Mouse (Mus musculus): ENCODE measurements at regions not wholly inside any gene's neighbourhood (a gene's known extent, or its start where the extent isn't known, plus 50 kb on each side); places are given as distances from the start of the nearest gene placed in this dataset.

DNA sequence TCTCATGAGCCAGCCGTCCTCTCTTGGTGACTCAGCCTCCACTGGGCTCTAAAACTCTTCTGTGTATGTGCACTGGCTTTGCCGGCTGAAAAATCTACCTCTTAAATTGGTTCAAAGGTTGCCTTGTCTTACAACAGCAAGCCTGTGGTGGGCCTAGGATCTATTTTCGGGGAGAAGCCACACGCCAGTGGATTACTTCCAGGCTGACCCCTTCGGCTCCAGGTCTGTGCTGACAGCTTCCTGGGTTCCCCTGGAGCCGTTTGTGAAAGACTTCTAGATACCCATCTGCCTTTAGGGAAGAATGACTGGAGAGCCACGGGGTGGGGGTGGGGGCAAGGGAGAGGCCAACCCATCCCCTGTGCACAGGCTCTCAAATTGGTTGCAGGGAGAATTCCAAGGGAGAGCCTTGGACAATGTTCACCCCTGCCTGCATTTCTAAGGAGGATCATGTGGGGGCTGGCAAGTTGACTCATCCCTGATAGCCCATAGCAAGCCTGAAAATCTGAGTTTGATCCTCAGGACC, 90.3 kb downstream of the Smim20 start:
- no peak for DNase-seq (ENCODE audit: low spot score)
- 66% methylated on average over 7 of the region's 7 CpGs for WGBS

DNA sequence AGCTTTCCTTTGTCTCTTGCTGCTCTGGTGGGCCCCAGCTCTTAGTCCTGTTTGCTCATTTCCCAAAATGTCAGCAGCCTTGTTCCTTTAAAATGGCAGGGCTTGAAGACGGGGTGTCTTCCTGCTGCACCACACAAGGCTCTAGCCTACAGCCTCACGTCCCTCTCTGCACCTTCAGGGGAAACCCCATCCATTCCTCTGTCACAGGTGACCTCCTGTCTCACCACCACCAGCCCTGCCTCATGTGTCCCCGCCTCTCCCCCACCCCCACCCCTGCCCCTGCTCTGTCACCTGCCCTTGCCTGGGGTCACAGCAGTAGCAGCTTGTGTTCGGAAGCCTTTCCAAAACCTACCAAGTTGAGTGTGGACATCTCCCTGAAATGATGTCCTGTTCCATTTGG, 91.3 kb downstream of the Smim20 start:
- H3K4me2 ChIP-seq: no peak overlapping the region
- no peak overlapping the region for H3K4me3 ChIP-seq (ENCODE audit: low read depth, low read length)
- no peaks in the 10 kb centered on the region for H3K4me1 ChIP-seq (replicated peaks; ENCODE audit: control insufficient read depth, insufficient read depth, low read length)
- H3K27ac ChIP-seq (ENCODE audit: low read depth, low read length): no peak overlapping the region
- H3K9ac ChIP-seq (ENCODE audit: low read depth, low read length): no peak overlapping the region
- 54% methylated on average over 4 of the region's 4 CpGs for WGBS
- H3K9me3 ChIP-seq (ENCODE audit: control insufficient read depth, low read length): no peaks in the 10 kb centered on the region
- no peaks in the 10 kb centered on the region for H3K27me3 ChIP-seq (replicated peaks; ENCODE audit: control insufficient read depth, insufficient read depth, low read length)
- H3K36me3 ChIP-seq (ENCODE audit: control insufficient read depth, insufficient read depth, low read length): no peaks in the 10 kb centered on the region
- DNase-seq (ENCODE audit: low spot score): no peak
- ATAC-seq (replicated peaks; ENCODE audit: low FRiP score): no peak

More for the DNA sequence above, 90.3 kb downstream of the Smim20 start:
- no peaks in the 10 kb centered on the region for H3K27me3 ChIP-seq (replicated peaks; ENCODE audit: control insufficient read depth, insufficient read depth, low read length)
- H3K9me3 ChIP-seq (ENCODE audit: control insufficient read depth, low read length): no peaks in the 10 kb centered on the region
- H3K4me2 ChIP-seq: no peak overlapping the region
- no peak overlapping the region for H3K27ac ChIP-seq (ENCODE audit: low read depth, low read length)
- no peaks in the 10 kb centered on the region for H3K36me3 ChIP-seq (ENCODE audit: control insufficient read depth, insufficient read depth, low read length)
- H3K9ac ChIP-seq (ENCODE audit: low read depth, low read length): no peak overlapping the region
- no peak overlapping the region for H3K4me3 ChIP-seq (ENCODE audit: low read depth, low read length)
- no peaks in the 10 kb centered on the region for H3K4me1 ChIP-seq (replicated peaks; ENCODE audit: control insufficient read depth, insufficient read depth, low read length)
- ATAC-seq (replicated peaks; ENCODE audit: low FRiP score): no peak

DNA sequence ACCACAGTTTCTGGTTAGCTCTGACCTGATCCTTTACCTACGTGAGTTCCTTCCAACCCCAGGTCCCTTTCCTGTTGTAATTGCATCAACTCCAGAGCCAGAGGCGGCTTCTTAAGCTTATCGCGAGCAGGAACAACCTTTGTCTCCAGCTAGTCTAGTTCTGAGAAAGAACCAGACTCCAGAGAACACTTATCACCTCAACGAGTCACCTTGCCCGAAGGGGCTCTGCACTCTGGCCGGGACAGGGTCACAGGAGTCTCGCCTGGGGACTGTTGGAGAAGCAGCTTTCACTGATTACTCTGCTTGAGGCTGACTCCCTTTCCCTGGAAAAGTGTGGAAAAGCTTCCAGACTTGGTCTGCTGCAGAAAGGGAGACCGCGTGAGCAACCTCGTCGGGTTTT, 93.0 kb downstream of the Smim20 start:
- H3K4me3 ChIP-seq (ENCODE audit: low read depth, low read length): no peak overlapping the region
- ATAC-seq (replicated peaks; ENCODE audit: low FRiP score) (no peak), DNase-seq (ENCODE audit: low spot score) (no peak)
- H3K4me2 ChIP-seq: no peak overlapping the region
- H3K9ac ChIP-seq (ENCODE audit: low read depth, low read length): no peak overlapping the region
- 80% methylated on average over 12 of the region's 12 CpGs for WGBS
- H3K9me3 ChIP-seq (ENCODE audit: control insufficient read depth, low read length): no peaks in the 10 kb centered on the region
- no peak overlapping the region for H3K27ac ChIP-seq (ENCODE audit: low read depth, low read length)
- H3K36me3 ChIP-seq (ENCODE audit: control insufficient read depth, insufficient read depth, low read length): no peaks in the 10 kb centered on the region
- H3K27me3 ChIP-seq (replicated peaks; ENCODE audit: control insufficient read depth, insufficient read depth, low read length): no peaks in the 10 kb centered on the region
- H3K4me1 ChIP-seq (replicated peaks; ENCODE audit: control insufficient read depth, insufficient read depth, low read length): no peaks in the 10 kb centered on the region

DNA sequence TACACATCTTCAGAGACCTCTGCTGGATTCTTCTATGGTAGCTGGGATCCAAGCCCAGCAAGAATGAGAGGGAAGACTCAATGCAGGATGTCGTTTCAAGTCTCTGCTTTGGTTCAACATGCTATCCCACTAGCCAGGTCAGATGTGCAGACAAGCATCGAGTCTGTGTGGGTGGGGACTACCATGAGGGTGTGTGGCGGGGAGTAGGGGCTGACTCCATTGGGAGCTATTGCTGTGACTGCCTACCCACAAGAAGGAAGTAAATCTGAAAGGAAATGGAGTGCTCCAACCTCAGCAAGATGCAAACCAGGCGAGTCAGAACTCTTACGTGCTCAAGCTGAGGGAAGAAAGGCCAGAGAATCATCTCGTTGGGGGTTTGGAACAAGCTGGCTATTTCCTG, 94.4 kb downstream of the Smim20 start:
- no peak overlapping the region for H3K27ac ChIP-seq (ENCODE audit: low read depth, low read length)
- no peaks in the 10 kb centered on the region for H3K36me3 ChIP-seq (ENCODE audit: control insufficient read depth, insufficient read depth, low read length)
- no peak for DNase-seq (ENCODE audit: low spot score)
- H3K9me3 ChIP-seq (ENCODE audit: control insufficient read depth, low read length): no peaks in the 10 kb centered on the region
- ATAC-seq (replicated peaks; ENCODE audit: low FRiP score): no peak
- 59% methylated on average over 6 of the region's 6 CpGs for WGBS
- no peak overlapping the region for H3K4me2 ChIP-seq
- H3K4me1 ChIP-seq (replicated peaks; ENCODE audit: control insufficient read depth, insufficient read depth, low read length): no peaks in the 10 kb centered on the region
- H3K27me3 ChIP-seq (replicated peaks; ENCODE audit: control insufficient read depth, insufficient read depth, low read length): no peaks in the 10 kb centered on the region
- H3K9ac ChIP-seq (ENCODE audit: low read depth, low read length): no peak overlapping the region
- no peak overlapping the region for H3K4me3 ChIP-seq (ENCODE audit: low read depth, low read length)

DNA sequence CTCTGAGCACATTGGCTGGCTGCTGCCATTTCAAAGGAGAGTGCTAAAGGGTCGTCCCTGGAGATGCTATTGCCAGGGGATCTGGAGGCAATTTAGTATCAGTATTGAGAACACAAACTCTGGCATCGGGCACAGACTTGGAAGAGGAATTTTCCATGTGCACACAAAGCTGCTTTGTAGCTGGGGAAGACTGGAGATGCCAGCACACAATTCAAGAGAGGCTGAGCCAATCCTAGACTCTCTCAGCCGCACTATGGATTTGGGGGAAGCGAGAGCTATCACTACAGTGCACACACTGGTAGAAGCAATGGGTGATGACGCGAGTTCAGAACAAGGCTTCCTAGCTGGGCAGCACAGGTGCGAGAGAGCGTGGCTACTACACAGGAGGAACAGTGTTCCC, 97.0 kb downstream of the Smim20 start:
- H3K27me3 ChIP-seq (replicated peaks; ENCODE audit: control insufficient read depth, insufficient read depth, low read length): no peaks in the 10 kb centered on the region
- DNase-seq (ENCODE audit: low spot score) (no peak), ATAC-seq (replicated peaks; ENCODE audit: low FRiP score) (no peak)
- H3K4me3 ChIP-seq (ENCODE audit: low read depth, low read length): no peak overlapping the region
- WGBS: 79% methylated on average over 8 of the region's 8 CpGs
- H3K9me3 ChIP-seq (ENCODE audit: control insufficient read depth, low read length): no peaks in the 10 kb centered on the region
- H3K36me3 ChIP-seq (ENCODE audit: control insufficient read depth, insufficient read depth, low read length): no peaks in the 10 kb centered on the region
- no peak overlapping the region for H3K4me2 ChIP-seq
- no peaks in the 10 kb centered on the region for H3K4me1 ChIP-seq (replicated peaks; ENCODE audit: control insufficient read depth, insufficient read depth, low read length)
- no peak overlapping the region for H3K9ac ChIP-seq (ENCODE audit: low read depth, low read length)
- H3K27ac ChIP-seq (ENCODE audit: low read depth, low read length): no peak overlapping the region

DNA sequence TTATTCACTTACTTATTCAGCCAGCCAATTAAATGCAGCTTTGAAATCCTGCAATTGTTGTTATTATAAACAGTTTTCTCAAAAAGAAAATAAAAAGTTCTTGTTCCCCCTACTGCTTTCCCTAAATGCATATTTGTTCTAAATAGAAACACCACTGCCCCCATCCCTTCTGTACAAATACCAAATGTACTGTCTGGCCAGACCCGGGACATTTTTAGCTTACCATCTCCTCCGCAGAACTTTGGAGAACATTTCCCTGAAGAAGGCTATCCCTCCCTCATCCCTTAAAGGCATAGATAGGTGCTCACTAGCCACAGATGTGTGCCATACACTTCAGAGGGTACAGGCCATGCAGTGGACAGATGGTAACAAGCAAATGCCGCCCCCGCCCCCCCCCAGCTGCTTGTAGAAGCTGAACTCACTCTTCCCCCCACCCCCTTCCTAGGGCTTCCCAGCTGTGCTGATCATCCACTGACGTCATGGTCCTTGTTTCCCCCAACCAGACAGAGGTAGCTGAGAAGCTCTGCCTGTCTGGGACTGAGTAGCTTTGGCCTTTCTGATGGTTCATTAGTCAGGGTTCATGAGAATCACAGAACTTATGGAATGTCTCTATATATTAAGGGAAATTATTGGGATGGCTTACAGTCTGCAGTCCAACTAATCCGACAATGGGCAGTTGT, 98.9 kb upstream of the Rbpj start:
- 84% methylated on average over 6 of the region's 6 CpGs for WGBS
- Histone ChIP-seq H3K4me1 (replicated peaks; ENCODE audit: control insufficient read depth, insufficient read depth, low read length) (no peaks in the 10 kb centered on the region), H3K4me2 (no peak overlapping the region), H3K27ac (ENCODE audit: low read depth, low read length) (no peak overlapping the region), H3K36me3 (ENCODE audit: control insufficient read depth, insufficient read depth, low read length) (no peaks in the 10 kb centered on the region), H3K4me3 (ENCODE audit: low read depth, low read length) (no peak overlapping the region), H3K27me3 (replicated peaks; ENCODE audit: control insufficient read depth, insufficient read depth, low read length) (no peaks in the 10 kb centered on the region), H3K9ac (ENCODE audit: low read depth, low read length) (no peak overlapping the region), H3K9me3 (ENCODE audit: control insufficient read depth, low read length) (no peaks in the 10 kb centered on the region)
- ATAC-seq (replicated peaks; ENCODE audit: low FRiP score): no peak
- DNase-seq (ENCODE audit: low spot score): no peak

DNA sequence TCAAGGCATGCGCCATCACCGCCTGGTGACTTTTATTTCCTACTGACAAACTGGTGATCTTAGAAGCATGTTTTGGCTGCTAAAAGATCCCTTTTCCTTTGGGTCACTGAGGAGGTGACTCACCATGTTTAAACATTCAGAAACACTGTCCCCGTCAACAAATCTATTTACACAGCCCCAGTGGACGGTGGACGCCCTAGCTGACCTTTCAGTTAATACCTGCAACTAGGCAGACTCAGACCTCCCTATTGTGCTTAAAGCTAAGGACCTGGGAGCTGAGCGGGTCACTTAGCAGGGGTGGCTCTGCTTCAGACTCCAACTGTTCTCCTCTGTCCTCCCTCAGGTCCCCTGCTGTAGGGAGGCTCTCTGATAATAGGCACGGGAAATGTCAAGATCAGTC, 95.7 kb upstream of the Rbpj start:
- 83% methylated on average over 7 of the region's 7 CpGs for WGBS
- Histone ChIP-seq H3K27me3 (replicated peaks; ENCODE audit: control insufficient read depth, insufficient read depth, low read length) (no peaks in the 10 kb centered on the region), H3K4me2 (no peak overlapping the region), H3K4me3 (ENCODE audit: low read depth, low read length) (no peak overlapping the region), H3K36me3 (ENCODE audit: control insufficient read depth, insufficient read depth, low read length) (no peaks in the 10 kb centered on the region), H3K4me1 (replicated peaks; ENCODE audit: control insufficient read depth, insufficient read depth, low read length) (no peaks in the 10 kb centered on the region), H3K9me3 (ENCODE audit: control insufficient read depth, low read length) (no peaks in the 10 kb centered on the region), H3K9ac (ENCODE audit: low read depth, low read length) (no peak overlapping the region), H3K27ac (ENCODE audit: low read depth, low read length) (no peak overlapping the region)
- no peak for ATAC-seq (replicated peaks; ENCODE audit: low FRiP score)
- no peak for DNase-seq (ENCODE audit: low spot score)

DNA sequence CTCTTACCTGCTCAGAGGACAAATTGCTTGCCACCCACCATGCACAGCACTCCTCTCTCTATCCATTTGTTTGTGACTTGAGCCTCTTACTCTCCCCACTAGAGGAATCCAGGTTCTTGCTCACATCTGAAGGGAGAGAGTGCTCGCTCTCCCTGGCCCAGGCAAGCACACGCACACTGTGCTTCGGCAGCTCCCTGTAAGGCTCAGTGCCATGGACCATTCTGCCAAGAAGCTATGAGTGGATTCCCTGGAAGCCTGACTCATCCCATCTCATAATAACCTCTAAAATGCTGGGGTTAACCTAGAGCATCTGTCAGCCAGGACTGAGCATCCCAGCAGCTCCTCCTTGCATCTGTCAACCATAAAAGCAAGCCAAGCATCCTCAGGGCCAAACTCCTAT, 94.3 kb upstream of the Rbpj start:
- no peaks in the 10 kb centered on the region for H3K9me3 ChIP-seq (ENCODE audit: control insufficient read depth, low read length)
- no peak overlapping the region for H3K9ac ChIP-seq (ENCODE audit: low read depth, low read length)
- WGBS: 83% methylated on average over 3 of the region's 3 CpGs
- no peaks in the 10 kb centered on the region for H3K4me1 ChIP-seq (replicated peaks; ENCODE audit: control insufficient read depth, insufficient read depth, low read length)
- no peak overlapping the region for H3K4me2 ChIP-seq
- H3K27ac ChIP-seq (ENCODE audit: low read depth, low read length): no peak overlapping the region
- H3K36me3 ChIP-seq (ENCODE audit: control insufficient read depth, insufficient read depth, low read length): no peaks in the 10 kb centered on the region
- DNase-seq (ENCODE audit: low spot score): no peak
- H3K4me3 ChIP-seq (ENCODE audit: low read depth, low read length): no peak overlapping the region
- ATAC-seq (replicated peaks; ENCODE audit: low FRiP score): no peak
- no peaks in the 10 kb centered on the region for H3K27me3 ChIP-seq (replicated peaks; ENCODE audit: control insufficient read depth, insufficient read depth, low read length)

DNA sequence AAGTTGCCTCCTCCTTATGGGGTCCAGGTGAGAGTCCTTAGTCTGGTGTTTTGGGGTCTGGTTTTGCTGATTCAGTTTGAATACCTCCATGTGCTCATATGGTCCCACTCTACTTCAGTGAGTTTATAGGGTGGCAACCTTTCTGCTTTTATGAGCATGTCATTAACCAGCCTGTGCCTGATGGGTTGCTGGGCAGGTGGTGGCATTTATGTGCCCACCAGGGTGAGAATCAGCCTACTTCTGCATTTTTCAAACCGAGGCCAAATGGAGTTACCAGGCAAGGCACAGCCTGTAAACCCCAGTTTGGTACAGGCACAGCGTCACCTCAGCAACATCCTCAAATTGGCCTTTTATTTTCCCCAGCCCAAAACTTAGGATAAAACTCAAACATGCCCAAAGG, 92.6 kb upstream of the Rbpj start:
- Histone ChIP-seq H3K9me3 (ENCODE audit: control insufficient read depth, low read length) (no peaks in the 10 kb centered on the region), H3K4me3 (ENCODE audit: low read depth, low read length) (no peak overlapping the region), H3K27ac (ENCODE audit: low read depth, low read length) (no peak overlapping the region), H3K36me3 (ENCODE audit: control insufficient read depth, insufficient read depth, low read length) (no peaks in the 10 kb centered on the region), H3K4me2 (no peak overlapping the region), H3K9ac (ENCODE audit: low read depth, low read length) (no peak overlapping the region), H3K4me1 (replicated peaks; ENCODE audit: control insufficient read depth, insufficient read depth, low read length) (no peaks in the 10 kb centered on the region), H3K27me3 (replicated peaks; ENCODE audit: control insufficient read depth, insufficient read depth, low read length) (no peaks in the 10 kb centered on the region)
- WGBS: 63% methylated on average over 2 of the region's 2 CpGs
- ATAC-seq (replicated peaks; ENCODE audit: low FRiP score): no peak
- no peak for DNase-seq (ENCODE audit: low spot score)

Measured in liver, embryonic 11.5 days (tissue).